Mouse (Mus musculus) ovary, postnatal 14 days (tissue): ENCODE data around the gene Sh3bgrl2.

Experiments
- DNase-seq: peaks from one replicate; pipeline ENCODE4 v3.0.0; 2022; ENCODE audit warnings: low spot score

The Sh3bgrl2 gene

DNA sequence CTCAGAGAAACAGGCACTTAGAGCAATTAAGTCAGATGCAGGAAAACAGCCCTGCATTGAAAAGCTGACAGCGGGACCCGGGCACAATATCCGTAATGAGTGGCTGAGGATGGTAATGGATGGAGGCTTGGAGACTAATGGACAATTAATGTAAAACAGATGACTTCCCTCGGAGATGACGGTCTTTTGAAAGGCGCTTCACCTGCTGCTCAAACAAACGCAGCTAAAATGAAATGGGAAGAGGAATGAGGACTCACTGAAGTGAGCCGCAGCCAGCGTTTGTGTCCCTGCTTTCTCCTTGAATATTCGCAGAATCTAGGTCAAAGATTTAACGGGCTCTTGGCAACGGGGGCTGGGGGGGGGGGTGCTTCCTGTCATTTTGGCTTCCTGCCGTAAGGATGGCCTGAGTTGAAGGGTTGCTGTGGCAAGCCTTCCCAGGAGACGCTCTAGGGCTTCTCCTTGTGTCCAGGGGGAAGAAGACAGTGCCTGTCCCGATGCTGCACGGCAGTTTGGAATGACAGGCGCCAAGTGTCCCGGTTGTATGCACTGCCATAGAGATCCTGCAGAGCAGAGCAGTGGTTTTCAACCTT is 138.5 kb downstream of the Sh3bgrl2 start:
- no peak for DNase-seq

- no peak for DNase-seq
These were observed 139.8 kb downstream of the Sh3bgrl2 start for GRCm38 (mm10) chr9:83687904-83688303.
